Mouse (Mus musculus) olfactory bulb, adult 2 months (tissue): Measurements from ENCODE around the gene Pde12. TPM values are rescaled to one million over a fixed set of nuclear protein-coding genes. Genes with fewer than 3 reads are reported as not detected.
A peak's percentile ranks its signal among the peaks of the same experiment; 100 is the strongest.
"Not testable (repeated sequence)": the region's sequence is repeated elsewhere in the genome, so short reads cannot be mapped to it uniquely, and the experiment has no call there.

ENCODE experiments used
- H3K27ac ChIP-seq: fragments of 200-500 bp; 2 replicates; pipeline ENCODE4 v1.5.1; 2012; ENCODE audit warnings: low read depth, low read length; ENCODE audit not compliant: insufficient read depth
- H3K4me1 ChIP-seq: fragments of 200-500 bp; 2 replicates; pipeline ENCODE4 v1.6.1; 2012; ENCODE audit warnings: low read length; ENCODE audit not compliant: control insufficient read depth, insufficient read depth
- H3K4me3 ChIP-seq: fragments of 200-500 bp; 2 replicates; pipeline ENCODE4 v1.5.1; 2012; ENCODE audit warnings: mild to moderate bottlenecking, low read depth, low read length, moderate library complexity; ENCODE audit not compliant: insufficient read depth
- CTCF ChIP-seq: fragments of 200-500 bp; IDR thresholded peaks from 2 replicates; pipeline ENCODE4 v1.5.1; 2012; ENCODE audit warnings: low read depth, mild to moderate bottlenecking, low read length, moderate library complexity; ENCODE audit not compliant: insufficient read depth
- POLR2A ChIP-seq: fragments of 200-500 bp; IDR thresholded peaks from 2 replicates; pipeline ENCODE4 v1.6.1; 2012; ENCODE audit warnings: mild to moderate bottlenecking, low read depth, low read length, moderate library complexity; ENCODE audit not compliant: insufficient read depth
- WGBS: fragments of 180-500 bp; shearing (Covaris S2); methylation state at CpG from one replicate; pipeline ENCODE4 v1.1.7; 2018; 5-methylcytosine and 5-hydroxymethylcytosine counted together
- polyA plus RNA-seq: library from polyadenylated mRNA; stranded (reverse); fragments of >200 nt; gene quantifications from 2 replicates; pipeline ENCODE4 v1.2.4, GENCODE M21; 2012; ENCODE audit warnings: low replicate concordance; ENCODE audit not compliant: missing spikeins, insufficient read depth, insufficient read length

Gene Pde12
- polyA plus RNA-seq, result not detected in 2 replicates

- Histone ChIP-seq H3K27ac (peak within 1 kb of the TSS; percentile 85), H3K4me1 (peaks cover 6% of the 10 kb centered on the region; the same call in 1 of the 2 replicates), H3K4me3 (peak within 1 kb of the TSS; percentile 84)
- TF ChIP-seq POLR2A (peak; percentile 69), CTCF (no peak)
- under 1% methylated on average over 70 of the region's 70 CpGs for WGBS
These were observed at the start of gene Pde12 for GRCm38 (mm10) chr14:26669292-26670073. Gene Pde12, minus strand, starts transcription at chr14:26669883.

- not testable (repeated sequence) for H3K27ac ChIP-seq, H3K4me1 ChIP-seq, H3K4me3 ChIP-seq
- 90% methylated on average over 5 of the region's 5 CpGs for WGBS
These were observed 35.6 kb upstream of the Pde12 start for GRCm38 (mm10) chr14:26705246-26705645.

- H3K4me3 ChIP-seq, result no peak overlapping the region
- H3K27ac ChIP-seq, result no peak overlapping the region
- TF ChIP-seq CTCF (no peak), POLR2A (no peak)
- no peaks in the 10 kb centered on the region for H3K4me1 ChIP-seq
These were observed 28.2 kb upstream of the Pde12 start for GRCm38 (mm10) chr14:26697912-26698311.

GRCm38 (mm10) chr14:26692974-26693373 lies 23.3 kb upstream of the Pde12 start, which contains the start of gene Dnah12:
Gene Dnah12, plus strand, starts transcription at chr14:26693274.
- H3K4me3 ChIP-seq, result no peak within 1 kb of the TSS
- H3K27ac ChIP-seq, result no peak within 1 kb of the TSS
- no peak for TF ChIP-seq POLR2A
- TF ChIP-seq CTCF, result no peak
- WGBS, result 79% methylated on average over 3 of the region's 3 CpGs
- H3K4me1 ChIP-seq, result no peaks in the 10 kb centered on the region

GRCm38 (mm10) chr14:26691363-26691762 lies 21.7 kb upstream of the Pde12 start:
- 42% methylated on average over 2 of the region's 2 CpGs for WGBS
- no peak for TF ChIP-seq CTCF
- no peak for TF ChIP-seq POLR2A

GRCm38 (mm10) chr14:26690727-26691126 lies 21.0 kb upstream of the Pde12 start:
- Histone ChIP-seq H3K4me1 (no peaks in the 10 kb centered on the region), H3K4me3 (no peak overlapping the region), H3K27ac (no peak overlapping the region)
- TF ChIP-seq POLR2A, result no peak
- 59% methylated on average over 2 of the region's 2 CpGs for WGBS

More at GRCm38 (mm10) chr14:26691363-26691762, 21.7 kb upstream of the Pde12 start:
- H3K27ac ChIP-seq, result no peak overlapping the region
- H3K4me1 ChIP-seq, result no peaks in the 10 kb centered on the region
- no peak overlapping the region for H3K4me3 ChIP-seq

GRCm38 (mm10) chr14:26675791-26676190 lies 6.1 kb upstream of the Pde12 start:
- H3K4me3 ChIP-seq, result no peak overlapping the region
- TF ChIP-seq CTCF (no peak), POLR2A (no peak)
- WGBS, result 82% methylated on average over 5 of the region's 5 CpGs
- no peaks in the 10 kb centered on the region for H3K4me1 ChIP-seq
- H3K27ac ChIP-seq, result no peak overlapping the region

- WGBS, result 10% methylated on average over 12 of the region's 12 CpGs
- Histone ChIP-seq H3K27ac (no peak overlapping the region), H3K4me3 (no peak overlapping the region), H3K4me1 (no peaks in the 10 kb centered on the region)
- no peak for TF ChIP-seq CTCF
- TF ChIP-seq POLR2A, result no peak
These were observed 5.7 kb upstream of the Pde12 start for GRCm38 (mm10) chr14:26675371-26675770.

- WGBS, result 81% methylated on average over 2 of the region's 2 CpGs
These were observed 4.9 kb upstream of the Pde12 start for GRCm38 (mm10) chr14:26674476-26675169.

GRCm38 (mm10) chr14:26671870-26672615 lies 2.4 kb upstream of the Pde12 start:
- not testable (repeated sequence) for H3K27ac ChIP-seq, H3K4me3 ChIP-seq, H3K4me1 ChIP-seq
- WGBS, result 65% methylated on average over 17 of the region's 17 CpGs

More at GRCm38 (mm10) chr14:26674476-26675169, 4.9 kb upstream of the Pde12 start:
- not testable (repeated sequence) for H3K27ac ChIP-seq, H3K4me3 ChIP-seq, H3K4me1 ChIP-seq
